Mouse (Mus musculus) midbrain, postnatal 0 days (tissue): ENCODE data around the gene Klhl5. TPM values are rescaled to one million over a fixed set of nuclear protein-coding genes. Genes with fewer than 3 reads are reported as not detected.

Experiments used
- ATAC-seq: fragments of 200-750 bp; cut with Nextera tagmentation; 2 replicates; pipeline ENCODE4 v1.8.0; 2017; ENCODE audit warnings: moderate number of reproducible peaks, mild to moderate bottlenecking, moderate TSS enrichment, moderate library complexity; ENCODE audit not compliant: low FRiP score
- DNase-seq: peaks from one replicate; pipeline ENCODE4 v3.0.0-alpha.2; 2015; ENCODE audit warnings: low spot score
- H3K27ac ChIP-seq: fragments of 300-500 bp; sonication (generic); 2 replicates; pipeline ENCODE4 v1.5.1; 2014; ENCODE audit warnings: low read depth, mild to moderate bottlenecking, low read length, mixed read lengths
- H3K27me3 ChIP-seq: fragments of 300-500 bp; sonication (generic); 2 replicates; pipeline ENCODE4 v1.6.1; 2014; ENCODE audit warnings: low read length, control low read depth, mixed read lengths; ENCODE audit not compliant: insufficient read depth
- H3K36me3 ChIP-seq: fragments of 300-500 bp; sonication (generic); 2 replicates; pipeline ENCODE4 v1.6.1; 2014; ENCODE audit warnings: low read length, control low read depth, mixed read lengths; ENCODE audit not compliant: insufficient read depth
- H3K4me1 ChIP-seq: fragments of 300-500 bp; sonication (generic); 2 replicates; pipeline ENCODE4 v1.6.1; 2014; ENCODE audit warnings: mild to moderate bottlenecking, control low read depth, antibody characterized with exemption, low read length, mixed read lengths; ENCODE audit not compliant: insufficient read depth
- H3K4me2 ChIP-seq: fragments of 300-500 bp; sonication (generic); 2 replicates; pipeline ENCODE4 v1.6.1; 2014; ENCODE audit warnings: low read depth, mild to moderate bottlenecking, low read length, mixed read lengths; ENCODE audit not compliant: poor library complexity, severe bottlenecking
- H3K4me3 ChIP-seq: fragments of 300-500 bp; sonication (generic); 2 replicates; pipeline ENCODE4 v1.5.1; 2014; ENCODE audit warnings: low read depth, mild to moderate bottlenecking, low read length, moderate library complexity
- H3K9ac ChIP-seq: fragments of 300-500 bp; sonication (generic); replicated peaks from 2 replicates; pipeline ENCODE4 v1.6.1; 2014; ENCODE audit warnings: mild to moderate bottlenecking, low read length, moderate library complexity, mixed read lengths; ENCODE audit not compliant: poor library complexity, severe bottlenecking
- H3K9me3 ChIP-seq: fragments of 300-500 bp; sonication (generic); 2 replicates; pipeline ENCODE4 v1.6.1; 2016; ENCODE audit warnings: low read length, control low read depth
- CTCF ChIP-seq: IDR thresholded peaks from 2 replicates; pipeline ENCODE4 v1.5.1; 2016; ENCODE audit warnings: antibody characterized with exemption, mild to moderate bottlenecking
- WGBS: fragments of 180-500 bp; shearing (Covaris S2); extraction: QIAGEN DNeasy Blood & Tissue Kit; methylation state at CpG from one replicate; pipeline ENCODE4 v1.1.7; 2014; 5-methylcytosine and 5-hydroxymethylcytosine counted together
- polyA plus RNA-seq: library from polyadenylated mRNA; unstranded; fragments of >200 nt; fragmentation: Nextera tagmentation; extraction: Ambion mirVana; gene quantifications from 2 replicates; pipeline ENCODE4 v1.2.1, GENCODE M21; 2015
- total RNA-seq: library from RNA; depleted of rRNA; stranded (reverse); fragments of >200 nt; gene quantifications from 2 replicates; pipeline ENCODE4 v1.2.3, GENCODE M21; 2014; rRNA removed

The Klhl5 gene
- total RNA-seq (62.1 and 64.4 TPM in 2 replicates), polyA plus RNA-seq (56.6 and 61.2 TPM in 2 replicates)

DNA sequence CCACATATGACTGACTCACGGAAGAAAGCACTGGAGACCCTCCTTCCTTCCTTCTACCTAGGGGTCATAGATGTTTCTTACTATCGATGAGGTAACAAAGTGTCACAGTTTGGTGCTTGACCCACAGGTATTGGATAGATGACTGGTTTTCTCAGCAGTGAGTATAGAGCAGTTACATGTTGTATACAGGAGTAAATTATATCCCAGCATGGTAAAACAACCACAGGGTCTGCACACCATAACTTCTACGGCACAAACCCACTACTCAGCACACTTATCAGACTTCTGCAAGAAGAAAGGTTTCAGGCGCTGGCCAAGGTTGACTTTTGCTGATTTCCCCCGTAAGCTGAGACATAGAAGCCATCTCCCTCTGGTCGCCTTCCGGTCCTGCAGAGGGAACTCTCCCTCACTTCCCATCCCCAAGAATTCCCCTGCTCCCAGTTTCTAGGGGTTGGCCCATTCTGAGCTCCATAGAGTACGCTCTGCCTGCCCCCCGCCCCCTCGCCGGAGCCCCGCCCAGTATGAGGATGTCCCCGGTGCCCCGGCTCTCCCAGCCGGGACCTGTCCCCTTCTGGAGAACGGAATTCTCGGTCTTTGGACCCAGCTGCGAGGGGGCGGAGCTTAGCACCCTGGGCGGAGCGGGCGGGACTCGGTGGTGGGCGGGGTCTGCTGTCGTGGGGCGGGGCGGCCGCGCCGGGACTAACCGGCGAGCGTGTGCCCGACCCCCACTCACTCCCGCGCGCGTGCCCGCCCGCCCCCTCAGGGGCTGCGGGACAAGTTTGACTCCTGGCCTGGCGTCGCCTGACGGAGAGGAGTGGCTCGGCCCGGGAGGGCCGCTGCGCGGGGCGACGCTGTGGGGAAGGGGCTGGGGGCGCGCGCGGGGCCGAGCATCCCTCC lies at the start of gene Klhl5:
Klhl5 (plus strand) TSS at position 664 of the 897 bp plus-strand sequence.
- peak; percentile 2; the same call in 1 of the 2 replicates for TF ChIP-seq CTCF
- no peaks in the 10 kb centered on the region for H3K9me3 ChIP-seq
- H3K36me3 ChIP-seq, result no peaks in the 10 kb centered on the region
- H3K4me2 ChIP-seq, result peak within 1 kb of the TSS; percentile 93
- ATAC-seq, result peak; percentile 88
- 6% methylated on average over 32 of the region's 56 CpGs for WGBS
- peak within 1 kb of the TSS; percentile 72 for H3K27ac ChIP-seq
- no peaks in the 10 kb centered on the region for H3K27me3 ChIP-seq
- H3K4me1 ChIP-seq, result peaks cover 5% of the 10 kb centered on the region; the same call in 1 of the 2 replicates
- DNase-seq, result peak; percentile 77
- peak within 1 kb of the TSS; percentile 84 for H3K4me3 ChIP-seq
- H3K9ac ChIP-seq, result peak within 1 kb of the TSS; percentile 76

- H3K36me3 ChIP-seq, result no peaks in the 10 kb centered on the region
- no peak overlapping the region for H3K4me2 ChIP-seq
- TF ChIP-seq CTCF, result no peak
- H3K27me3 ChIP-seq, result no peaks in the 10 kb centered on the region
- H3K9me3 ChIP-seq, result no peaks in the 10 kb centered on the region
- no peaks in the 10 kb centered on the region for H3K4me1 ChIP-seq
- H3K4me3 ChIP-seq, result no peak overlapping the region
- no peak overlapping the region for H3K9ac ChIP-seq
- no peak overlapping the region for H3K27ac ChIP-seq
- DNase-seq (no peak), ATAC-seq (no peak)
- 86% methylated on average over 6 of the region's 6 CpGs for WGBS
Observed at GRCm38 (mm10) chr5:65057596-65057995, 49.7 kb upstream of the Klhl5 start.

- Histone ChIP-seq H3K36me3 (no peaks in the 10 kb centered on the region), H3K9ac (no peak overlapping the region), H3K27me3 (no peaks in the 10 kb centered on the region), H3K4me1 (no peaks in the 10 kb centered on the region), H3K9me3 (no peaks in the 10 kb centered on the region), H3K27ac (no peak overlapping the region), H3K4me3 (no peak overlapping the region), H3K4me2 (no peak overlapping the region)
- WGBS, result 60% methylated on average over 2 of the region's 2 CpGs
- DNase-seq (no peak), ATAC-seq (no peak)
- TF ChIP-seq CTCF, result no peak
Observed at GRCm38 (mm10) chr5:65059806-65060205, 47.5 kb upstream of the Klhl5 start.

DNA sequence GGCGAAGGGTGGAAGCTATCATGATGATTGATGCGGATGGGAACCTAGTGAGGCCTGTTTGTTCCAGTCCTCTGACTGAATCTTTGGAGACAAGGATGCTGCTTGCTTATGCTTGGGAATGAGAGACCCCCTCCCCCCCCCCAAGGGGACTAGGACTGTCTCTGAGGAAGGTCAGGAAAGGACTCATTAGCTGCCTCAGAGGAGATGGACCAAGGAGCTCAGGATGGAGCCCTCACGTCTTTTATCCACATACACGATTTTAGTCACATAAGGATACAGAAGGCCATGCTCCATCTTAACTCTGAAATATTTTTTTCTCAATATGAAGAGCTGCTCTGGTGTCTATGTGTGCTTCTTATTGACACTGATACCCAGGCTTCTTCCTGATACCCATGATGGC lies 45.1 kb upstream of the Klhl5 start:
- ATAC-seq (no peak), DNase-seq (no peak)
- Histone ChIP-seq H3K9me3 (no peaks in the 10 kb centered on the region), H3K27me3 (no peaks in the 10 kb centered on the region), H3K4me3 (no peak overlapping the region), H3K27ac (no peak overlapping the region), H3K36me3 (no peaks in the 10 kb centered on the region), H3K4me2 (no peak overlapping the region), H3K4me1 (no peaks in the 10 kb centered on the region), H3K9ac (no peak overlapping the region)
- 94% methylated on average over 4 of the region's 4 CpGs for WGBS
- no peak for TF ChIP-seq CTCF

GRCm38 (mm10) chr5:65063266-65063665 lies 44.1 kb upstream of the Klhl5 start:
- ATAC-seq, result no peak

DNA sequence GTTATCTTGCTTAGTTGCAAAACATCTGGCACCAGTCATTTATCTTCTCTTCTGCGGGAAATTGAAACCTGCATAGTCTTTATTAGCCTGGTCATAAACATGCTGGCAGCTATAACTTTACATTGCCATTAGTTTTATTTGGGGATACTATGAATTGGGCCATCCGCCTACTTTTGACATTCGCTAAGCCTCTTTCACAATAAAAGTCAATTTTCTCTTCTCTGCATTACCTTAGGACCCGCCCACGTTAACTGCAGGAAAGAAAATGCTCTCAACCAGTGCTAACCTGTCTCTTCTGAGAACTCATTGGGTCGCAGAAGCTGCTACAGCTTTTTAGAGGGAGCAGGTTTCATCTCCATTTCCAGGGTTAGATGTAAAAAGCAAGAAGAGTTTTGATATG lies 39.2 kb upstream of the Klhl5 start:
- Histone ChIP-seq H3K4me3 (no peak overlapping the region), H3K4me2 (no peak overlapping the region), H3K27ac (no peak overlapping the region), H3K9me3 (no peaks in the 10 kb centered on the region), H3K9ac (no peak overlapping the region), H3K36me3 (no peaks in the 10 kb centered on the region), H3K27me3 (no peaks in the 10 kb centered on the region), H3K4me1 (no peaks in the 10 kb centered on the region)
- 91% methylated on average over 6 of the region's 6 CpGs for WGBS
- DNase-seq (no peak), ATAC-seq (no peak)
- TF ChIP-seq CTCF, result no peak

More at GRCm38 (mm10) chr5:65063266-65063665, 44.1 kb upstream of the Klhl5 start:
- WGBS, result 72% methylated on average over 2 of the region's 2 CpGs
- Histone ChIP-seq H3K36me3 (no peaks in the 10 kb centered on the region), H3K27ac (no peak overlapping the region), H3K4me3 (no peak overlapping the region), H3K4me2 (no peak overlapping the region), H3K4me1 (no peaks in the 10 kb centered on the region), H3K9ac (no peak overlapping the region), H3K9me3 (no peaks in the 10 kb centered on the region), H3K27me3 (no peaks in the 10 kb centered on the region)
- no peak for TF ChIP-seq CTCF
- no peak for DNase-seq
